Mouse (Mus musculus): ENCODE measurements around the gene Etv2.

Etv2 gene

GRCm38 (mm10) chr7:30613529-30614112 lies 22.0 kb downstream of the Etv2 start:
- DNase-seq (ENCODE audit: low spot score in 2 of 2): peak; percentile 62 to 75

- peak; percentile 58 to 70 for DNase-seq (ENCODE audit: low spot score in 2 of 2)
Measured at GRCm38 (mm10) chr7:30612654-30613402, 22.8 kb downstream of the Etv2 start, which contains the start of gene Upk1a. Upk1a (minus strand) TSS chr7:30612847.

GRCm38 (mm10) chr7:30610043-30610442 lies 25.6 kb downstream of the Etv2 start:
- no peak for DNase-seq (ENCODE audit: low spot score in 2 of 2)

GRCm38 (mm10) chr7:30608476-30608875 lies 27.2 kb downstream of the Etv2 start:
- no peak for DNase-seq (ENCODE audit: low spot score in 2 of 2)

DNA sequence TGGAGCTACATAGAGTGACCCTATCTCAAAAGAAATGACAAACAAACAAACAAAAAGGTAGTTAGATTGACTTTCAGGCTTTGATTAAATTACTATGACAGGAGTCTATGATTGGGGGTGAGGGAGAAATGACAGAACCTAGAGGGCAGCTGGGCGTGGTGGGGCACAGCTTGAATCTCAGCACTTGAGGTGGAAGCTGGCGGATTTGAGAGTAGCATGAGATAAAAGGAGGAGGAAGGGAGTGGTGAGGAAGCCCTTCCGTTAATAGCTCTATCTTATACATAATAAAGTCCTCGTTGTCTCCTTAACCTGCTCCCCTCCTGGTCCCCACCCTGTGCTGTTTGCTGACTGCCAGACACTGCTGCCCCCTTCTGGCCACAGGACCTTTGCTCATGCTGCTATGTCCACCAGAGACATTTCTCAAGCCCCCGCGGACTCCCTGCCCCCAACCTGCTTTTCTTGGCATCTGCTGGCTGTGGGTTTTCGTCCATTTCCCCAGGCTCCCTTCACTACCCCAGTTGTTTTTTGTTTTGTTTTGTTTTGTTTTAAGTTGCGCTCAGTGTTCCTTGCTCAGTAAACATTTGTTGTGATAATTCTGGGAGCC lies 27.8 kb downstream of the Etv2 start:
- DNase-seq (ENCODE audit: low spot score in 2 of 2): peak in 1 of 2 experiments; percentile 60

- no peak for DNase-seq (ENCODE audit: low spot score in 2 of 2)
Measured at GRCm38 (mm10) chr7:30604944-30605343, 30.7 kb downstream of the Etv2 start.

DNA sequence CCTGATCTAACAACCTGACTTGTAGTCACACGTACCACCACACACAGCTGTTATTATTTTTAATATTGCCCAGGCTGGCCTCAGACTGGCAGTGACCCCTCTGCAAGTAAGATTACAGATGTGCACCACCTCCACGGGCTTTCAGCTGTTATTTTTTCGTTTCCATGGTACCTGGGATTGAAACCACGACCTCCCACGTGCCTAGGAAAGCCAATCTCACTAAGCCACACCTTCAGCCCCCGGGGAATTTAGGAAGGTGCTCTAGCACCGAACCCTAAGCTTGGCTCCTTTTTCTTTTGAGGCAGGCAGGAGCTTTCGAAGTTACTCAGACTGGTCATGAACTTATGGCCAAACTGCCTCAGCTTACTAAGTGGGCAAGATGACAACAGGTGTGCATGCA lies 31.2 kb downstream of the Etv2 start:
- no peak for DNase-seq (ENCODE audit: low spot score in 2 of 2)

GRCm38 (mm10) chr7:30602583-30602982 lies 33.1 kb downstream of the Etv2 start:
- peak; percentile 67 to 72 for DNase-seq (ENCODE audit: low spot score in 2 of 2)

- DNase-seq (ENCODE audit: low spot score in 2 of 2): peak; percentile 67 to 82
Measured at GRCm38 (mm10) chr7:30600651-30601050, 35.0 kb downstream of the Etv2 start.

DNA sequence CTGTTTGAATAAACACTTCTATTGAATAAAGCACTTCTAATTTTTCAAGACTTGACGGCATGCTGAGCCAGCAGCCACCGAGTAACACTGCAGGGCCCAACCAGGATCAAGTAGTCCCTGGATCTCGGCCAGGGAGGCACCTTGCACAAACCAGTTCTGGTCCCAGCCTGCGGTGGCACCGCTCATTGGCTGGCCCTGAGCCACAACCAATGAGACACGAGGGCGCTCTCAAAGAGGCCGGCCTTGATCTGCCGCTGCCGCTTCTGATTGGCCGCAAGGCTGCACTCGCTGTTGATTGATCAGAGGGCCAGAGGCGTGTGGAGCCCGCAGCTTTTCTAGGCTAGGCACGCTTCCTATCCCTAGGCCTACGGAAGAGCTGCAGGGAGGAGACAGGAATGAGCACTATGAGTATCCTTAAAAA lies 35.7 kb downstream of the Etv2 start:
- DNase-seq (ENCODE audit: low spot score in 2 of 2): peak; percentile 79 to 92

GRCm38 (mm10) chr7:30598786-30599185 lies 36.9 kb downstream of the Etv2 start, which contains the start of gene Zbtb32:
Zbtb32 (minus strand) TSS chr7:30598909.
- no peak for DNase-seq (ENCODE audit: low spot score in 2 of 2)

GRCm38 (mm10) chr7:30596811-30597210 lies 38.8 kb downstream of the Etv2 start:
- no peak for DNase-seq (ENCODE audit: low spot score in 2 of 2)

- no peak for DNase-seq (ENCODE audit: low spot score in 2 of 2)
Measured at GRCm38 (mm10) chr7:30596093-30596492, 39.6 kb downstream of the Etv2 start.

- DNase-seq (ENCODE audit: low spot score in 2 of 2): no peak
Measured at GRCm38 (mm10) chr7:30594510-30595024, 41.1 kb downstream of the Etv2 start.

GRCm38 (mm10) chr7:30593579-30594509 lies 41.8 kb downstream of the Etv2 start:
- no peak for DNase-seq (ENCODE audit: low spot score in 2 of 2)

GRCm38 (mm10) chr7:30592772-30593423 lies 42.8 kb downstream of the Etv2 start:
- no peak for DNase-seq (ENCODE audit: low spot score in 2 of 2)

- DNase-seq (ENCODE audit: low spot score in 2 of 2): no peak
Measured at GRCm38 (mm10) chr7:30591605-30591951, 44.1 kb downstream of the Etv2 start.

- no peak for DNase-seq (ENCODE audit: low spot score in 2 of 2)
Measured at GRCm38 (mm10) chr7:30590927-30591604, 44.6 kb downstream of the Etv2 start.

GRCm38 (mm10) chr7:30589435-30590301 lies 46.0 kb downstream of the Etv2 start:
- DNase-seq (ENCODE audit: low spot score in 2 of 2): peak; percentile 82 to 83

Measured in urinary bladder, postnatal 36 days (tissue).